Mouse (Mus musculus) adrenal gland (tissue): ENCODE data around the gene Pigw.

Experiments used
- intact Hi-C: fragments of 180-260 bp; cut with DNase I; formaldehyde crosslinking; loops from one replicate; pipeline ENCODE4 v1.15.1; 2025
- long read RNA-seq, 2 experiments: library from polyadenylated mRNA; unstranded; transcript quantifications; one replicate each; pipeline ENCODE4 v2.0.0; 2020; ENCODE audit warnings: borderline replicate concordance in 1 of 2; ENCODE audit not compliant: insufficient replicate concordance in 1 of 2

Pigw gene
- long read RNA-seq, experiment 1: 0 reads
- long read RNA-seq, experiment 2, partial matches to known transcripts: 0 of 1 reads
- long read RNA-seq, experiment 2, other reads (novel, unspliced or antisense): 0 of 1 reads

GRCm38 (mm10) chr11:84879772-84880464 lies at the start of gene Pigw, which contains the start of gene Myo19:
Gene Pigw, minus strand, starts transcription at chr11:84880285.
Gene Myo19, plus strand, starts transcription at chr11:84880148.
- intact Hi-C loops: no loop called here

GRCm38 (mm10) chr11:84920981-84921380 lies 40.9 kb upstream of the Pigw start:
- intact Hi-C loops: no loop called here

- intact Hi-C loops: loop anchor here (5.0 kb wide), 1 partner anchor 57 kb away; no protein-coding TSS in a partner anchor
Observed at GRCm38 (mm10) chr11:84919951-84920350, 39.9 kb upstream of the Pigw start.

- intact Hi-C loops: loop anchor here (5.0 kb wide), 1 partner anchor 58 kb away; no protein-coding TSS in a partner anchor
Observed at GRCm38 (mm10) chr11:84919276-84919675, 39.2 kb upstream of the Pigw start.

- intact Hi-C loops: loop anchor here (5.0 kb wide), 1 partner anchor 59 kb away; no protein-coding TSS in a partner anchor
Observed at GRCm38 (mm10) chr11:84918425-84918824, 38.3 kb upstream of the Pigw start.

GRCm38 (mm10) chr11:84916703-84917300 lies 36.7 kb upstream of the Pigw start:
- intact Hi-C loops: loop anchor here (5.0 kb wide), 1 partner anchor 60 kb away; no protein-coding TSS in a partner anchor

- intact Hi-C loops: loop anchor here (5.0 kb wide), 1 partner anchor 61 kb away; no protein-coding TSS in a partner anchor
Observed at GRCm38 (mm10) chr11:84916053-84916702, 36.1 kb upstream of the Pigw start, which contains the start of gene Znhit3. Gene Znhit3, minus strand, starts transcription at chr11:84916366.

GRCm38 (mm10) chr11:84914673-84915072 lies 34.6 kb upstream of the Pigw start:
- intact Hi-C loops: loop anchor here (5.0 kb wide), 1 partner anchor 63 kb away; no protein-coding TSS in a partner anchor

GRCm38 (mm10) chr11:84910411-84910810 lies 30.3 kb upstream of the Pigw start:
- intact Hi-C loops: no loop called here

- intact Hi-C loops: no loop called here
Observed at GRCm38 (mm10) chr11:84908480-84908879, 28.4 kb upstream of the Pigw start.

- intact Hi-C loops: no loop called here
Observed at GRCm38 (mm10) chr11:84907081-84907480, 27.0 kb upstream of the Pigw start.

- intact Hi-C loops: no loop called here
Observed at GRCm38 (mm10) chr11:84904597-84905144, 24.6 kb upstream of the Pigw start.

- intact Hi-C loops: no loop called here
Observed at GRCm38 (mm10) chr11:84893113-84893512, 13.0 kb upstream of the Pigw start.

- intact Hi-C loops: no loop called here
Observed at GRCm38 (mm10) chr11:84891705-84892104, 11.6 kb upstream of the Pigw start.

GRCm38 (mm10) chr11:84889492-84889891 lies 9.4 kb upstream of the Pigw start:
- intact Hi-C loops: no loop called here

- intact Hi-C loops: no loop called here
Observed at GRCm38 (mm10) chr11:84888025-84888424, 7.9 kb upstream of the Pigw start.

GRCm38 (mm10) chr11:84886767-84887511 lies 6.9 kb upstream of the Pigw start:
- intact Hi-C loops: no loop called here

- intact Hi-C loops: no loop called here
Observed at GRCm38 (mm10) chr11:84886236-84886635, 6.2 kb upstream of the Pigw start.

- intact Hi-C loops: no loop called here
Observed at GRCm38 (mm10) chr11:84885238-84885637, 5.2 kb upstream of the Pigw start.

GRCm38 (mm10) chr11:84882346-84882745 lies 2.3 kb upstream of the Pigw start:
- intact Hi-C loops: no loop called here

GRCm38 (mm10) chr11:84880971-84881370 lies 886 bp upstream of the Pigw start:
- intact Hi-C loops: no loop called here
